Mouse (Mus musculus): ENCODE measurements at regions not wholly inside any gene's neighbourhood (a gene's known extent, or its start where the extent isn't known, plus 50 kb on each side); places are given as distances from the start of the nearest gene placed in this dataset.

GRCm38 (mm10) chr14:74352286-74352685 lies 288.4 kb upstream of the Htr2a start:
- TF ChIP-seq POLR2A (IDR thresholded peaks at IDR 0.05; ENCODE audit: control insufficient read depth, low read depth, low read length) (no peak), CTCF (IDR thresholded peaks at IDR 0.05; ENCODE audit: control insufficient read depth, insufficient read depth, insufficient replicate concordance, low read depth, low read length) (no peak)
